Mouse (Mus musculus) midbrain, embryonic 13.5 days (tissue): ENCODE measurements around the gene Vpreb3. TPM values are rescaled to one million over a fixed set of nuclear protein-coding genes. Genes with fewer than 3 reads are reported as not detected.
"Not testable (repeated sequence)": the region's sequence is repeated elsewhere in the genome, so short reads cannot be mapped to it uniquely, and the experiment has no call there.

Experiments
- ATAC-seq: fragments of 200-750 bp; cut with Nextera tagmentation; 2 replicates; pipeline ENCODE4 v1.8.0; 2017; ENCODE audit warnings: mild to moderate bottlenecking, moderate TSS enrichment, moderate library complexity
- H3K27ac ChIP-seq: fragments of 300-500 bp; sonication (generic); 2 replicates; pipeline ENCODE4 v1.5.1; 2015; ENCODE audit warnings: inconsistent platforms, mild to moderate bottlenecking, moderate library complexity
- H3K27me3 ChIP-seq: fragments of 300-500 bp; sonication (generic); 2 replicates; pipeline ENCODE4 v1.6.1; 2015; ENCODE audit warnings: mild to moderate bottlenecking, inconsistent platforms
- H3K36me3 ChIP-seq: fragments of 300-500 bp; sonication (generic); 2 replicates; pipeline ENCODE4 v1.6.1; 2015; ENCODE audit warnings: mild to moderate bottlenecking, inconsistent platforms
- H3K4me1 ChIP-seq: fragments of 300-500 bp; sonication (generic); replicated peaks from 2 replicates; pipeline ENCODE4 v1.6.1; 2015; ENCODE audit warnings: inconsistent platforms
- H3K4me2 ChIP-seq: fragments of 300-500 bp; sonication (generic); replicated peaks from 2 replicates; pipeline ENCODE4 v1.6.1; 2015; ENCODE audit warnings: moderate library complexity, mild to moderate bottlenecking, inconsistent platforms
- H3K4me3 ChIP-seq: fragments of 300-500 bp; sonication (generic); replicated peaks from 2 replicates; pipeline ENCODE4 v1.5.1; 2015; ENCODE audit warnings: mild to moderate bottlenecking, inconsistent platforms
- H3K9ac ChIP-seq: fragments of 300-500 bp; sonication (generic); replicated peaks from 2 replicates; pipeline ENCODE4 v1.6.1; 2015; ENCODE audit warnings: mild to moderate bottlenecking, inconsistent platforms
- H3K9me3 ChIP-seq: fragments of 300-500 bp; sonication (generic); 2 replicates; pipeline ENCODE4 v1.6.1; 2016; ENCODE audit warnings: mild to moderate bottlenecking, inconsistent platforms
- WGBS: fragments of 180-500 bp; shearing (Covaris S2); methylation state at CpG from one replicate; pipeline ENCODE4 v1.1.7; 2015; 5-methylcytosine and 5-hydroxymethylcytosine counted together
- polyA plus RNA-seq: library from polyadenylated mRNA; unstranded; fragments of >200 nt; fragmentation: Nextera tagmentation; extraction: Ambion mirVana; gene quantifications from 2 replicates; pipeline ENCODE4 v1.2.1, GENCODE M21; 2015

Gene Vpreb3
- polyA plus RNA-seq, 1 experiment from 2014 or later = 0.73 TPM

DNA sequence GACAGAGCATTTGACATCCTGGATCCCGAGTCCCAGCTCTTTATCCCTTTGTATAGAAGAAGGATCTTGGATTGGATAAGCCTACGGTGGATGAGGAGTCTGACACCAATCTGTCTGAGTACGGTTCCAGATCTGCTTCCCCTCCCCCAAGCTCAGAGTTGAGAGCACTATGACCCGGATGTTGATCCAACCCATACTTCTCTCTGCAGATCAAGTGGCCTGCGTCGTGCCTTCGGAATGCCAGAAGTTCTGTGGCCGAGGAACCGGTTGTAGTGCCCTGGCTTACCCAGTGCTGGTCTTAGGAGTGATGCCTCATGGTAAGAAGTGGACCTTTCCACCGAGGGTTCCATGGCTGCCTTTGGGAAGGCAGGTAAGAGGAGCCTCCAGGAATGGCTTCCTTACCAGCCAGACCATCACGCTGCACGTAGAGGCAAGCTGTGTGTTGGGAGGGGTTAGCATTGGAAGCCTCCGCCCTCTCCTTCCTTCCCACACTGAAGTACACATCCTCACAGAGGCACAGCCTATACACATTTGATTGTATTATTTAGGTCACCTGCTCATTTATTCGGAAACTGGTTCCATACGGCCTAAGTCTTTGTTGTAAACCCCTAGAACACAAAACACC is 50.9 kb downstream of the Vpreb3 start:
- no peak overlapping the region for H3K4me3 ChIP-seq

DNA sequence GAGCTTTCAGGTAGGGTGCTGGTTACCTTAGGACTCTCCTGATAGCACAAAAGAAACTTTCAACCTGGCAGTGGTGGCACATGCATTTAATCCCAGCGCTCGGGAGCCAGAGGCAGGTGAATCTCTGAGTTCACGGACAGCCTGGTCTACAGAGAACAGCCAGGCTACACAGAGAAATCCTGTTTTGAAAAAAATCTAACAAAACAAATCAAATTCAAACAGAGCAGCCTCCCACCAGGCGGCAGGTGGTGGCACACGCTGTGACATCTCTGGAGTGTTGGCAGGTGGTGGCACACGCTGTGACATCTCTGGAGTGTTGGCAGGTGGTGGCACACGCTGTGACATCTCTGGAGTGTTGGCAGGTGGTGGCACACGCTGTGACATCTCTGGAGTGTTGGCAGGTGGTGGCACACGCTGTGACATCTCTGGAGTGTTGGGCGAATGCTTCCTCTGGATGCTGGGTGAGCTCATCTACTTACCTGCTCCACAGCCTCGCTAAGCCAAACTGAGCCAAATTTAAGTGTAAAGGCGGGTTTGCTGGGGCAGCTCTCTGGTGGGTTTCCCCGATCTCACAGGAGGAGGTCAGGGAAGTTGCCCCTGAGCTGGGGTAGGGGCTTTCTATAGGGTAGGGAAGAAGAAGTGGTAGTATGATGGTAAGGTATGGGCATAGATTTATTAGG is 51.8 kb downstream of the Vpreb3 start:
- 82% methylated on average over 13 of the region's 13 CpGs for WGBS
- not testable (repeated sequence) for H3K9me3 ChIP-seq, ATAC-seq, H3K4me1 ChIP-seq, H3K27ac ChIP-seq, H3K36me3 ChIP-seq, H3K4me3 ChIP-seq, H3K27me3 ChIP-seq, H3K4me2 ChIP-seq, H3K9ac ChIP-seq

More for the DNA sequence above, 50.9 kb downstream of the Vpreb3 start:
- 90% methylated on average over 15 of the region's 15 CpGs for WGBS
- Histone ChIP-seq H3K4me2 (no peak overlapping the region), H3K36me3 (no peaks in the 10 kb centered on the region), H3K27me3 (no peaks in the 10 kb centered on the region), H3K9ac (no peak overlapping the region), H3K9me3 (no peaks in the 10 kb centered on the region), H3K27ac (no peak overlapping the region), H3K4me1 (no peaks in the 10 kb centered on the region)
- no peak for ATAC-seq

DNA sequence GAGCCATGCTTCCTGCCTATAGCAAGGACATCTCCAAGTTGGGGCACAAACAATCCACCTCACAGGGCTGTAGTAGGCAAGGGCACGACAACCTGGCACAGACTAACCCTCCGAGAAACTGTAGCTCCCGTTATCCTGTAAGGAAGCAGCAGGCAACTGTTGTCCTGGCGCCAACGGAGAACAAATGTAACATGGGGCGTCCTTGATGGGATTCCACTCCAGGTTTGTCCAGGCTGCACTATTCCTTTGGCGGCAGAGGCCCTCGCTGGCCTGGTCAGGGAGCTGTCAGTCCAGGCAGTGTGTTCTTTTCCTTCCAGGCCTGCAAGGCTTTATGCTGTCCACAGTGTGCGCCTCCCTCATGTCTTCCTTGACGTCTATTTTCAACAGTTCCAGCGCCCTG is 52.6 kb downstream of the Vpreb3 start:
- no peak overlapping the region for H3K4me2 ChIP-seq
- no peaks in the 10 kb centered on the region for H3K9me3 ChIP-seq
- H3K36me3 ChIP-seq = no peaks in the 10 kb centered on the region
- no peaks in the 10 kb centered on the region for H3K4me1 ChIP-seq
- WGBS = 88% methylated on average over 11 of the region's 11 CpGs
- no peak overlapping the region for H3K4me3 ChIP-seq
- ATAC-seq = no peak
- H3K9ac ChIP-seq = no peak overlapping the region
- no peaks in the 10 kb centered on the region for H3K27me3 ChIP-seq
- H3K27ac ChIP-seq = no peak overlapping the region

GRCm38 (mm10) chr10:75996315-75996714 is 53.5 kb downstream of the Vpreb3 start:
- no peak overlapping the region for H3K27ac ChIP-seq
- 73% methylated on average over 3 of the region's 3 CpGs for WGBS
- H3K27me3 ChIP-seq = no peaks in the 10 kb centered on the region
- H3K4me3 ChIP-seq = no peak overlapping the region
- peaks cover 2% of the 10 kb centered on the region for H3K4me1 ChIP-seq
- H3K36me3 ChIP-seq = no peaks in the 10 kb centered on the region
- no peak for ATAC-seq
- no peak overlapping the region for H3K4me2 ChIP-seq
- H3K9ac ChIP-seq = no peak overlapping the region
- no peaks in the 10 kb centered on the region for H3K9me3 ChIP-seq

Other genes starting within 250 kb of the Vpreb3 start
- gene Cabin1, start 178.7 kb upstream of the Vpreb3 start, polyA plus RNA-seq = 36.0 and 39.7 TPM in 2 replicates
- gene Ddt, start 169.6 kb upstream of the Vpreb3 start, polyA plus RNA-seq = 83.7 and 87.8 TPM in 2 replicates
- not detected in 2 replicates for gene Gm20441, start 162.1 kb upstream of the Vpreb3 start, polyA plus RNA-seq
- gene Gstt3, start 161.6 kb upstream of the Vpreb3 start, polyA plus RNA-seq = 0.30 and 0.61 TPM in 2 replicates
- 4.8 and 5.5 TPM in 2 replicates for gene Gstt1, start 144.5 kb upstream of the Vpreb3 start, polyA plus RNA-seq
- gene Gstt4, start 120.5 kb upstream of the Vpreb3 start, polyA plus RNA-seq = not detected in 2 replicates
- 5.8 and 5.9 TPM in 2 replicates for gene Gstt2, start 105.6 kb upstream of the Vpreb3 start, polyA plus RNA-seq
- gene Mif, start 82.8 kb upstream of the Vpreb3 start, polyA plus RNA-seq = 1,337 and 1,364 TPM in 2 replicates
- 1.9 and 2.1 TPM in 2 replicates for gene Derl3, start 49.6 kb upstream of the Vpreb3 start, polyA plus RNA-seq
- gene Smarcb1, start 21.4 kb upstream of the Vpreb3 start, polyA plus RNA-seq = 323 and 327 TPM in 2 replicates
- 15.1 and 17.1 TPM in 2 replicates for gene Chchd10, start 9.9 kb upstream of the Vpreb3 start, polyA plus RNA-seq
- gene Mmp11, start 6.6 kb upstream of the Vpreb3 start, polyA plus RNA-seq = 22.7 and 29.5 TPM in 2 replicates
- 0.35 TPM in 1 of 2 replicates, not detected in the other for gene Gm867, start 2.4 kb upstream of the Vpreb3 start, polyA plus RNA-seq
- gene Gm5134, start 11.5 kb downstream of the Vpreb3 start, polyA plus RNA-seq = 0.07 TPM in 1 of 2 replicates, not detected in the other
- gene Zfp280b, start 89.6 kb downstream of the Vpreb3 start, polyA plus RNA-seq = 14.1 and 14.9 TPM in 2 replicates
- not detected in 2 replicates for gene Slc5a4b, start 167.9 kb downstream of the Vpreb3 start, polyA plus RNA-seq
- 0.09 and 0.13 TPM in 2 replicates for gene Slc5a4a, start 204.4 kb downstream of the Vpreb3 start, polyA plus RNA-seq